Mouse (Mus musculus): ENCODE results near the gene Zfp324.
"Not testable (repeated sequence)": the region's sequence is repeated elsewhere in the genome, so short reads cannot be mapped to it uniquely, and the experiment has no call there.

The Zfp324 gene

DNA sequence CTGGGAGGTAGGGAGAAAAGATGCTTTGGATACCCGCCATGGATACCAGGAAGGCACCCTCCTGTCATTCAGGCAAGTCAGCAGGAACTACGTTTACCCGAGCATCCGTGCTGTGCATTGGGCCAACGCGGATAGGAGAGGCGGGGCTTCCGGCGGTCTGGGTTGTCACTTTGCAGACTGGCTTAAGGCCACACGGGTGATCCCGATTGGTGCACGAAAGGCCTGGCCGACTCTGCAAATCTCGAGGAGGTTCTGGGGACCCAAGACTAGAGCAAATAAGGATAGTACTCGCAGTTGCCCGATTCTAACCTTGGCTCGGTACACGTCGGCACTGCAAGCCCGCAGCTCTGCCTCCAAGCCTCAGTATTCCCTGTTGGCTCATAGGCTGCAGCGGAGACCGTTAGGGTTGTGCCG, at the start of gene Zfp324:
Zfp324 (plus strand) TSS at position 161 of the 414 bp plus-strand sequence.
- DNase-seq = peak; percentile 85

DNA sequence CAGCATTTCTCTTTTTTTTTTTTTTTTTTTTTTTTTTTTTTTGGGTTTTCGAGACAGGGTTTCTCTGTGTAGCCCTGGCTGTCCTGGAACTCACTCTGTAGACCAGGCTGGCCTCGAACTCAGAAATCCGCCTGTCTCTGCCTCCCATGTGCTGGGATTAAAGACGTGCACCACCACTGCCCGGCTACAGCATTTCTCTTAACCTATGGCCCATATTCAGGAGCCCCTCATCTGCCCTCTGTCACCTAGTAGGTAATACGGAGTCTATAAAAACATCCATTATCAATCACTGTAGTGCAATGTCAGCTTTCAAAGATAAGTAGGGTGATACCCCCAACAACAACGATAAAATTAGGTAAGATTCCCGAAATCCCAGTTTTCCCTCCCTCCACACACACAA, 45.1 kb upstream of the Zfp324 start:
- DNase-seq = not testable (repeated sequence)

DNA sequence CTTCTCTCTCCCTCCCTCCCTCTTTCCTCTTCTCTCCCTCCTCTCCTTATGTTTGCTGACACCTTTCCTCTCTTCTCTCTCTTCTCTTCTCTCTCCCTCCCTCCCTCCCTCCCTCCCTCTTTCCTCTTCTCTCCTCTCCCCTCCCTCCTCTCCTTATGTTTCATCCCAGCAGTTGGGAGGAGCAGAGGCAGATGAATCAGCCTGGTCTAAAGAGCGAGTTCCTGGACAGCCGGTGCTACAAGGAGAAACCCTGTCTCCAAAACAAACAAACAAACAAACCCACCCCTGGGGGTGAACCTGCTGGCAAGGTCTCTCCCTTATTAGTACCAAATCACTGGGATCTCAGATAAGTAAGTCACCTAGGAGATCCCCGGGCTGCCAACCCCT, 44.3 kb upstream of the Zfp324 start:
- no peak for DNase-seq

DNA sequence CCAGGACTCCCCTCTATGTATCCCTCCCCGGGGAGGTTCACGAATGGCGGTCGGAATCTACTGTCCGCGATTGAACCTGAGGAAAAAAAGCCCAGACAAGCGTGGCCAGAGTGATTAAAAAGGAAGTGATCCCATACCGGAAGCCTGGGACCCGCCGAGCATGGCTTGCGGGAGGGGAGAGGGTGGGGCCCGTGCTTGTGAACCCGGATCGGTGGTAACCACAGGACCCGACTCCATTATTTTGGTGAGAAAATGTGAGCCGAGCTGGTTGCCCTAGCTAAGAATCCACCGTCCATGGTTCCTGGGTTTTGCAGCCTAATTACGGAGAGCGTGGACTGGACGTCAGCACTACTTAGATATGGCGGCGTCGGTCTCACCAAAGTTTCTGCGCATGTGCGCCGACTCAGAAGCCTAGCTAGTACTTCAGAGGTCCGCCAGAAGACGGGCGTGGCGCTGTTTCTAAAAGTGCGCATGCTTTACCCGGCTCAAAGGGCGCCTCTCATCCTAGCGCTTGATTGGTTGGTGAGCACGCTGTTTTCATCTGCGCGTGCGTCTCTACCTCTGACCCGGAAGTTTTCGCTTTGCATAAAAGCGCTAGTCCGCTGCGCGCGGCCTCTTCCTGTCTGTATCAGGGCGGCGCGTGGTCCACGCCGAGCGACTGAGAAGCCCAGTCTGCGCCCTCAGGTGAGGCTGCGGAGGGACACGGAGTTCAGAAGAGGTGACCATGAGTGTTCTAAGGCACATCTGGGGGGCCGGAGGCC, 43.8 kb upstream of the Zfp324 start, which contains the start of gene Rps5:
Rps5 (plus strand) TSS at position 586 of the 761 bp plus-strand sequence.
- peak; percentile 98 for DNase-seq

DNA sequence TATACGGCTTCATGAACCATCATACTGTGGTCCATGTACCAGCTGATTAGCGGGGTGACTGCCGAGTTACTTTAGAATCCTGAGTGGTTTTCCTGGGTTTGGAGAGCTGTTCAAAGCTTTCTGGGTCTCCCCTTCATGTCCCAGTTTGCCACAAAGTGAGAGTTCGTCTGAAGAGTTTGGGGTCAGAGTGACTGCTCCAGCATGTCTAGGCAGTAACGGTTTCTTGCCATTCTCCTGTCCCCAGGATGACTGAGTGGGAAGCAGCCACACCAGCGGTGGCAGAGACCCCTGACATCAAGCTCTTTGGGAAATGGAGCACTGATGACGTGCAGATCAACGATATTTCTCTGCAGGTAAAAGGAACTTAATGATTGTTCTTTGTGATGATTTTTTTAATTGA, 42.9 kb upstream of the Zfp324 start:
- DNase-seq = no peak

DNA sequence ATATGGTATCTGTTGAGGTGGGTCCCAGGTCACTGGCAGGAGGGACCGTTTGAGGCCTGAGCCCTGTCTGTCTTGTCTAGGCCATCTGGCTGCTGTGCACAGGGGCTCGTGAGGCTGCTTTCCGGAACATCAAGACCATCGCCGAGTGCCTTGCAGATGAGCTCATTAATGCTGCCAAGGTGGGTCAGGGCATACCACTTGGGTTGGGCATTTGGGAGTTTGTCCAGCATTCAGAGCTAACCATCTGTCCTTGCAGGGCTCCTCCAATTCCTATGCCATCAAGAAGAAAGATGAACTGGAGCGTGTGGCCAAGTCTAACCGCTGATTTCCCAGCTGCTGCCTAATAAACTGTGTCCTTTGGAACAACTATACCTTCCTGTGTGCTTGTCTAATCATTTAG, 39.3 kb upstream of the Zfp324 start:
- DNase-seq = no peak

DNA sequence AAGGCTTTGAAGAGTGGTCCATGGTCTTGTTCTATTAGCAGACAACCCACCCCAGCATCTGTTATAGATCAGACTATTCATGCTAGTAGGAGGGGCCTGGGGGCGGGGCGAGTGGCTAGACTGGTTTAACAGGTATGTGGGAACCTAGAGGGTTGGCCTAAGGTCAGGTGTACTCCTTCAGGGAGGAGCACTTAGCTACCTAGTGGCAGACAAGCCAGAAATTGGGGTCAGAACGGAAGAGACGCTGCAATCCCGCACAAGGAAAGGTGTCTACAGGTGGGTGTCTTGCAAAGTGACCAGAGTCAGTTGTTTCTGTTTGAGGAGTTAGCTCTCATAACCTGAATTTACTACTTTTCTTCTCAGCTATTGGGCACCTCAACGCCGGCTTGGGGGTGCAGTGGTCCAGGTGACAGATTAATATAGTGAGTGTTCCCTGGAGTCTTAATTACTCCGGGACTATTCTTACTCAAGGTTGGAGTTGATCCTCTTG, 38.4 kb upstream of the Zfp324 start, which contains the start of gene Rnf225:
Rnf225 (plus strand) TSS at position 226 of the 490 bp plus-strand sequence.
- no peak for DNase-seq

DNA sequence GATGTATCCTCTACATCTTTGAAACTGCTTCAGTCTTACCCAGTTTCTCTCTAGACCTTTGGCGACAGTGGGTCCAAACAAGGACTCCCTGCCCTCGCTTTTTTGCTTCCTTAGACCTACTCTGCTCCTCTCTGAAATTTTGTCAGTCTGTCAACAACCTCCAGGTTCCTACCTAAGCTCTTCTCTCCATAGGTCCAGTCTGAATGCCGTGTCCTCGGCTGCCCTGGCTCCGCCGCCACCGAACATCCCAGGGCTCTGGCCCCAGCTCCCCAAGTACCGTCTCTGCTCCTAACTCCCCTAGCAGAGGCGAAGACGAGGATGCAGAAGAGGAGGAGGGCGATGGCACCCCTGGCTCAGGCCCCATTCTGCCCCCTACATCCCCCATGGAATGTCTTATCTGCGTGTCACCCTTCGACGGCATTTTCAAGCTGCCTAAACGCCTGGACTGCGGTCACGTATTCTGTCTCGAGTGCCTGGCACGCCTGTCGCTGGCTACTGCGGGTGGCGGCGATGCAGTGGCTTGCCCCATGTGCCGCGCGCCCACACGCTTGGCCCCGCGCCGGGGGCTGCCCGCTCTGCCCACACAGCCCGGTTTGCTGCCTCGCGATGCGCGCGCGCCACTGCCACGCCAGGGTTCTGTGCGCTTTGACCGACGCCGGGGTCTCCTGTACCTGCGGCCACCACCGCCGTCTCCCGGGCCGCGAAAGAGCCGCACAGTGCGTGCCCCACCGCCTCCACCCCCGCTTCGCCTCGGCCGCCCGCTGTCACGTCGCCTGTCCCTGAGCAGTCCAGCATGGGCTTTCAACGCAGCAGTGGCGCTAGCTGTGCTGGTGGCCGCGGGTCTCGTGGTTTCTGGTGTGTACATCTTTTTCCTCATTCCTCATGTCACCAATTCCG, 37.7 kb upstream of the Zfp324 start:
- DNase-seq = peak; percentile 64

DNA sequence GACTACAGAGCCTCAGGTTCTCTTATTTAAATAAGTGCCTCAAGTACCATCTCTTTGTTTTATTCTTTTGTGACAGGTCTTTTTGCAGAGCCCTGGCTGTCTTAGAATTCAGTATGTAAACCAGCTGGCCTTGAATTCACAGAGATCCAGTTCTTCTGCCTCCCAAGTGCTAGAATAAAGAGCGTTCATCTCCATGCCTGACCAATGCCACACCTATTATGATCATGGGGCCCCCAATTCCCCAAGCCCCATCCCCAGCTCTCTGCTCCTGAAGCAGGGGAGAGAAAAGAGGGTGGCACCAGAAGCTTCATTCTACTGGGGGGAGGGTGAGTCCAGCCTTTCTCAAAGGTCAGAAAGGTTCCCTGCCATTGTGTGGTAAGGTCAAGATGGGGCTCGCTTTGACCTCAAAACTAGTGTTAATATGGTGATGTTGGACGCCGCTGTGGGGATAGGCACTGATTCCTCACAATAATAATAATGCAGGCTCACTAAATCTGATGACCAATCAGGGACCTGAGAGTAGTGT, 32.0 kb upstream of the Zfp324 start:
- DNase-seq = no peak

DNA sequence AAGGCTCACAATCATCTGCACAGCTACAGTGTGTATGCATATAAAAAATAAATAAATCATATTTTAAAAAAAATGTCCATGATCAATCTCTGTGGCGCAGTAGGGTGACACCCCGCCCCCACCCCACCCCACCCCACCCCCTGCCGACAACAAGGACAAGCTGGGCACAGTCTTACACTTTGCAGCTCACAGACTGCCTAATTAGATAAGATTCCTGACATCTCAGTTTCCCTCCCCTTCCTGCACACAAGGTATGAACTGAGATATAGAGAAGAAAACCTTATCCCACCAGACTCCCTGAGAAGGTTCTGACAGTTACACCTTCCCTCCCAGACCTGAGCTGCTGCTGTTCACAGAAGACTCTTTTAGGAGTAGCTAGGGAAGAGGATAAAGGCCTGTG, 30.8 kb upstream of the Zfp324 start:
- no peak for DNase-seq

DNA sequence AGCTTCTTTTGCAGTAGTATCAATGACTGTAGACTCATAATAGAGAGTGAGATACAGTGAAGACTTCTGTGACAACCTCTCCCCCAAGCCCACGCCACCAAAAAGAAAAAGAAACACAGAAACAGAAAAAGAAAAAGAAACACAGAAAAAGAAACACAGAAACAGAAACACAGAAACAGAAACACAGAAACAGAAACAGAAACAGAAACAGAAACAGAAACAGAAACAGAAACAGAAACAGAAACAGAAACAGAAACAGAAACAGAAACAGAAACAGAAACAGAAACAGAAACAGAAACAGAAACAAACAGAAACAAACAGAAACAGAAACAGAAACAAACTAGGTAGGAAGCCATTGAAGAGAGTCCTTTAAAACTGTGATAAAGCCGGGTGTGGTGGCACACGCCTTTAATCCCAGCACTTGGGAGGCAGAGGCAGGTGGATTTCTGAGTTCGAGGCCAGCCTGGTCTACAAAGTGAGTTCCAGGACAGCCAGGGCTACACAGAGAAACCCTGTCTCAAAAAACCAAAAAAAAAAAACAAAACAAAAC, 28.3 kb upstream of the Zfp324 start:
- DNase-seq = not testable (repeated sequence)

DNA sequence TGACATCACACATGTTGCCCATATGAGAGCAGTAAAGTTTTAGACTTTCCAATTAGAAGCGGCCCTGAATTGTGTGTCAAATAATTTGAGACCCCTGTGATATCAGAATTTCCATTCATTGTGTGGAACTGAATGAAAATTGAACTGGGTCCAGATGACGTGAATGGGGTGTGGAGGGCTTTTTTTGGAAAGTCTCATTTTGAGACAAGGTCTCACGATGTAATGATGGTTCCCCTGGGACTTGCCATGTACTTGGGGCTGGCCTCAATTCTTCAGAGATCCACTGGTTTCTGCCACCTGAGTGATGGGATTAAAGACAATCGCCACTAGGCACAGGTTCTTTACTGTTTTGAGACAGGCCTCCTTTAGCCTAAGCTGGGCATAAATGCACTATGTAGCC, 25.0 kb upstream of the Zfp324 start:
- DNase-seq = no peak

DNA sequence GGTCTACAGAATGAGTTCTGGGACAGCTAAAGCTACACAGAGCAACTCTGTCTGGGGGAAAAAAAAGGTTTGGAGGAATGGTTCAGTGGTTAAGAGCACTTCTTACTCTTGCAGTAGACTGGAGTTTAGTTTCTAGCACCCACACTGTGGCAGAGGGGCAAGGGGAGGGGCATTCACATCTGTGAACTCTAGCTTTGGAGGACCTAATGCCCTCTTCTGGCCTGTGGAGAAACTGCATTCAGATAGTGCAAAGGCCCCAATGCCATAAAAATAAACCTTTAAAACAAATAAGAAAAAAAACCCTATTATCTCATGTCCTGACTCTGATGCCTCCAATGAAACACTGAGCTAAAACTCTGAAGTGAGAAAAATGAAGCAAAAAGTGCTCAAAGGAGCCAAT, 22.1 kb upstream of the Zfp324 start:
- DNase-seq = no peak

DNA sequence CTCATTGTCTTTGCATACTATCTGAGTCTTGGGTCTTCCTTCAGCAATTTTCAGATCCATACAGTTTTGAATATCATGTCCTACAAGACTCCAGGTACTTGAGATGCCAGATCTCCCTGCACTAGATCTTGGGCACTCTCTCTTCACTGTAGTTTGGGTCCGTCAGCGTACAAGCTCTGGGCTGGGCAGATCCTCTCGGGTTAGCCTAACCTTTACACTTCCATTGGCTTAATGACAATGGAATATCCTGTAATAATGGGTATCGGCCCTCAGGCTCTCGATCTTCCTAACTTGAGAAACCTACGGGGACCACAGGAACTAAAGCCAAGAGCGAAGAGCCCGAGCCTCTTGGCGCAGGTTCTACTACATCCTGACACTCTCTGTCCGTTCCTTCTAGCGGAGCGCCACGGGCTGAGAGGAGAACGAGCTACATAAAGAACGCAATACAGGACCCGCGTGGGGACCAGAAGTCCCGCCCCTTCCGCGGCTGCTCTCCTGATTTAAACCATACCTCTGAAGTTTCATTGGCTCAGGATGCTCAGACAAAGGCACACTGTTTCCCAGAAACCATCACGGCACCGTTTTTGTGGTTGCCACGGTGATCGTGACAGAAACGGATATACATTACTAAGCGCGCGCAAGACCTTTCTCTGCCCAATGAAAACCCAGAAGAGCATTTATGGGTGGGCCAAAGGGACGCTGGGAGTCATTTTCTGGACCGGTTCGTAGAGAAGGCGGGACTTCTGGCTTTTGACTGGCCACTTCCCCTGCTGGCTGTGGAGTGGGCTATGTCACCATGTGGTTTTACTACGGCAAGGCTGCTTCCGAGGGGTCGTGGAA, 16.4 kb upstream of the Zfp324 start:
- DNase-seq = peak; percentile 87

DNA sequence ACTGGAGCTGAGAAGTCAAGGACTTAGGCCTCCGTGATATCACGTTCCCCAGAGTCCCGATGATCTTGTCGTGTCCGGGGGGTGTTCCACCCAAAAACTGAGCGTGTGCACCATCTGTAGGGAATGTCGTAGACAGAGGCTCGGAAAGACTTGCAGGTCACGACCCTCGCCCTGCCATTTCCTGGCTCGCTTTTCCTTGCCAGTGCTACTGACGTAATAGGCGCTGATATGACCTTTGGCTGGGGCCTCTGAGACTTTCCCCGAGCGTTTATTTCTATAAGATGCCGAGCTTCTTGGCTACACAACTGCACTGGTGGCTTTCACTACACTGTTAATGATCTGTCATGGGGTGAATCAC, 15.8 kb upstream of the Zfp324 start:
- no peak for DNase-seq

DNA sequence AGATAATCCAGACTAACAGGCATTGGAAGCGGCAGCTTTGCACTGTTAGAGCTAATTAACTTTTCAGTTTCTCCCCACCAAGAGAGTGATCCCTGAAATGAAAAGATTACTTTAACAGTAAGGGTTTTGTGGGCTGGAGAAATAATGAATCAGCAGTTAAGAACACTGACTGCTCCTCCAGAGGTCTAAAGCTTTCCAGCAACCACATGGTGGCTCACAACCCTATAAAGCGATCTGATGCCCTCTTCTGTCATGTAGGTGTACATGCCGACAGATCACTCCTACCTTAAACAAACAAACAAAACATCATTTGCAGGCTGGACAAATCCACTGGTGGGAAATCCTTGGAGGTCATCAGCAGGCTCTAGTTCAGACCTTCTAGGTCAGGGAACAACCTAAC, 10.7 kb upstream of the Zfp324 start:
- DNase-seq = no peak

DNA sequence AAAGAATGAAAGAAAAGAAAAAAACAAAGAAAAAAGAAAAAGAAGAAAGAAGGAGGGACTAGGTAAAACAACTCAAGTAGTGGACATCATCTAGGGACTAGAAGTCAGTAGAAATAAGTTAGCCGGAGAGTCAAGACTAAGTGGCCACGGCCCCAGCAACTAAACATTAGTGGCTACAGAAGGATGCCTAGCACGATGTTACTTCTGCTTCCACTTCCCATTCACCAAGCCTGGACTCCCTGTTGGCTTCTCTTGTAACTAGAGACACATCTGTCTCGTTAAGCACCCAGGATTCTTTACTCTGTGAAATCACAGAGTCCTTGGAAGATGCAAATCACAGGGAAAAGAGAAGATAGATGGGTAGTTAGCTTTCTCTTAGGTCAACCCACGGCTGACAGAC, 8.1 kb upstream of the Zfp324 start:
- DNase-seq = no peak

DNA sequence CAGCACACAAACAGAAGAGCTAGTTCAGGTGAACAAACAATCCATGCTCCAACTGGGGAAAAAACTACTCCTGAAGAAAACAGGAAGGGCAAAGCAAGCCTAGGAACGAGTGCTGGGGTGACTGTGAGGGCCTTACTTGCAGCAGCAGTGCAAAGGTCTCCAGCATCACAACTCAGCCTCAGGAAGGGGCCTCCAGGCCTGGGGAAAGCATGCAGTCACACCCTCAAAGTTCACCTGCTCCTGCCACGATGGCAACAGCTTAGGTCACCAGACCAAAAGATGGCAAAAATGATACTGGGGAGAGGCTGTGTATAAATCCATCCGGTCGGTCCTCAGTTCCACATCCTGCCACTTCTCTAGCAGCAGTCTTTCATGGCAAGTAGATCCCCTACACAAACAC, 6.7 kb upstream of the Zfp324 start:
- no peak for DNase-seq

DNA sequence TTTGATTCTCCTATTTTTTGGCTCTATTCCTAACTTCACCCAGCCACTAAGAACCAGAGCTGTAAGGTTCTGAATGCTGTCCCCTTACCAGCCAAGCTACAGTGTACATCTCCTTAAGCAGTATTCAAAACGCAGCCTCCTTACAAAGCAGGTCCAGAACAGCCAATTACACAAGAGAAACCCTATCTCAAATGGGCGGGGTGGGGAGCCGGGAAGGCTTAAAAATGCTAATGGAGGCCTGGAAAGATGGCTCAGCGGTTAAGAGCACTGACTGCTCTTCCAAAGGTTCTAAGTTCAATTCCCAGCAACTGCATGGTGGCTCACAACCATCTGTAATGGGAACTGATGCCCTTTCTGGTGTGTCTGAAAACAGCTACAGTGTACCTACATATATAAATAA, 5.9 kb upstream of the Zfp324 start:
- DNase-seq = no peak

DNA sequence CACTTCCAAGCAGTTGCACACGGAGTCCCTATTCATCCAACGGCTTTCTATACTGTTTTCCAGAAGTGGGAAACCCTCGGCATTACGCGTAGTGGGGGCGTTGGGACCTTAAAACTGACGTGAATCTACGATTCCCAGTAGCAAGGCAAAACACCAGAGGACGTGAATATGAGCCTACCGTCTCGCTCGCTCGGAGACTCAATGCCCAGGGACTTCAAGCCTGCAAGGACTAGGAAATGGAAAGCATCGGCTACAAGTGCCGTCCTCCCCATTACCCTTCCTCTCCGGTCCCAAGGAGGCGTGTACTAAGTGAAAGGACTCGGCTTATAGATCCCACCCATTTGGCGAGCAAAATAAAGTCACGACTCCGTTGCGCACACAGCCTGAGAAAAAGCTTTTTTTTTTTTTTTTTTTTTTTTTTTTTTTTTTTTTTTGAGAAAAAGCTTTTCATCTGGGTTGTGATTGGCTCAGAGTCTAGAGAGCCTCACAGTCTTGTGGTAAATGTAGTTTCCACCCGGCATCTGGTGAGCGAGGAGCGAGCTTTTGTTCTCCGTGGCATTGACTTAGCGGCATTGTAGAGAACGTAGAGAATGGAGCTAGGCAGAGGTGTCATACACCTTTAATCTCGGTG, 4.0 kb upstream of the Zfp324 start:
- DNase-seq = peak; percentile 54

DNA sequence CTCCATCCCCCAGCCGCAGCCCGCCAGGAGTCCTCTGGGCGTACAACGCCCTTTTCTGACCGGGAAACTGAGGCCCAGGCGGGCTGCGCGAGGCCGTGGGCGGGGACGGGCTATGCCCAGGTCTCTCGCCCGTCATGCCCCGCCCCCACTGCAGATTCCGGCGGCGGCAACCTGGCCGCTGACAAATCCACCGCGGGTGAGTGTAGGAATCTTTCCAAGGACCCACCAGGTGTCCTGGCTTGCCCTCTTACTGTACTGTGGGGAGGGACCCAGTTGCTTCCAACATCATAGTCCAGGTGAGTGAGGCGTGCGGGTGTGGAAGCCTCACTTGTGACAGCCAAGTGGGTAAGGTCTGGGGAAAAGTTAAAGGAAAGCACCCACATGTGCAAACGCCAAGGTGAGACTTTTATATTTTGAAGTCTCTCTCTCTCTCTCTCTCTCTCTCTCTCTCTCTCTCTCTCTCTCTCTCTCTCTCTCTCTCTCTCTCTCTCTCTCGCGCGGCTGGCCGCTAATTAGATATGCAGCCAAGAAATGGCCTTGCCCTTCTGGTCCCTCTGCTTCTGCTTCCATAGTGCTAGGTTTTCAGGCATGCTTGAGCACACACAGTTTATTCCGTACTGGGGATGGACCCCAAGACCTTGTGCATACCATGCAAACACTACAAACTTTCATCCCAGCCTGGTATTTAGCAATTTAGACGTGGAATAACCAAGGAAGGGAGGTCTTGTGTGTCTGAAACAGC, 637 bp downstream of the Zfp324 start:
- peak; percentile 60 for DNase-seq

Measured in right cerebral cortex, postnatal 14 days (tissue).